ENCODE assay signal across 9 mouse cellular contexts in the genomic region with DNA sequence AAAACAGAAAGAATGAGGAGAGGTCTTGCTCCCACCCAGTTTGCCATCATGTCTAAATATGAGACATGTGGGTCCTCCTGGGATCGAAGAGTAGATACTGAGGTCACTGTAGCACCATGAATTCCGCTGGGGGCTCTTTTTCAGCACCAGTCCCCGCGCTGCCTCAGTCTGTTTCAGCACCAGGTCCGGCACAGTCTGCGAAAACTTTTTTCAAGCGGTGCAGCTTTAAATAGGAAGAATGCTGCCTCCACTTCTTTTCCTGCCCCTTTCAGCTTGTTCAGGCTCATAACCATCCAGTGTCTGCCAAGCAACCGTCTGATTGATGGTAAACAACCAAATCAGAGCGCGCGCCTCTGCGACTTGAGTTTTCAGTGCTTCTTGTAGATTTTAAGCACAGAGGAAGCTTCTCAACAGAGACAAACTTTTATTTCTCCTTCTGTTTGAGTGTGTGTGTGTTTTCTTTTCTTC. TPM values are rescaled to one million over a fixed set of nuclear protein-coding genes. Genes with fewer than 3 reads are reported as not detected.
DNase-seq lines count a peak whose midpoint lies in the region; ATAC-seq lines count a peak whose summit lies in the region.
"Had no signal": no experiment of that assay in that cellular context is flagged by ENCODE, and none has a peak within 500 bp of the region (broad histone marks: within the 10 kb centered on the region; RNA-seq: fewer than 3 reads in every experiment).

Col5a2 (minus strand) TSS at position 418 of the 468 bp plus-strand sequence.

- H3K9ac ChIP-seq in hindbrain, embryonic 12.5 days = peak within 1 kb of the TSS; percentile 45

- H3K4me2 ChIP-seq in hindbrain, embryonic 12.5 days (replicated peaks) = peak within 1 kb of the TSS; percentile 49

- peak within 1 kb of the TSS; percentile 73 for H3K27ac ChIP-seq in hindbrain, embryonic 12.5 days

- H3K36me3 ChIP-seq in hindbrain, embryonic 12.5 days = no peaks in the 10 kb centered on the region

- peak; percentile 56 for ATAC-seq in hindbrain, embryonic 12.5 days (ENCODE audit: low FRiP score)
- no peak for ATAC-seq in granulocyte monocyte progenitor cell, adult 5-6 weeks (replicated peaks; ENCODE audit: poor library complexity, severe bottlenecking)

- peak; percentile 72 for DNase-seq in 3134 (ENCODE audit: extremely low read depth, insufficient read length, low spot score)
- DNase-seq in brain, embryonic 18.5 days (ENCODE audit: low read depth, low spot score) = peak; percentile 16
- peak; percentile 14 to 44 for DNase-seq in frontal cortex, postnatal 36 days (ENCODE audit: low spot score in 2 of 2)
- DNase-seq in layer of hippocampus, postnatal 25 days (ENCODE audit: extremely low spot score in 1 of 2, low spot score in 1 of 2) = peak; percentile 10 to 15
- peak; percentile 81 for DNase-seq in lung, postnatal 10 days
- DNase-seq in right cerebral cortex, postnatal 10 days (ENCODE audit: low spot score in 2 of 2) = peak; percentile 53 to 66

- H3K4me1 ChIP-seq in hindbrain, embryonic 12.5 days = 0 out of 2 replicates have a peak, but pooled peaks cover 2% of the 10 kb centered on the region
- H3K4me1 ChIP-seq: megakaryocyte, embryonic 14.5 days had no signal

- H3K4me3 ChIP-seq in hindbrain, embryonic 12.5 days = peak within 1 kb of the TSS; percentile 36
- H3K4me3 ChIP-seq: megakaryocyte, embryonic 14.5 days had no signal

- WGBS in hindbrain, embryonic 12.5 days = 35% methylated on average over 12 of the region's 12 CpGs

- H3K27me3 ChIP-seq in hindbrain, embryonic 12.5 days = no peaks in the 10 kb centered on the region

- no peaks in the 10 kb centered on the region for H3K9me3 ChIP-seq in hindbrain, embryonic 12.5 days (replicated peaks)
- H3K9me3 ChIP-seq: megakaryocyte, embryonic 14.5 days had no signal

RNA-seq across cellular contexts. Expression of gene Col5a2, which starts in this region (rescaled TPM):
- polyA plus RNA-seq in hindbrain, embryonic 12.5 days (2016; fragmentation: Nextera tagmentation; extraction: Ambion mirVana) = 50.6 and 61.7 TPM in 2 replicates
- 1 to 10 TPM; 6.3 to 8.5 TPM for total RNA-seq in layer of hippocampus, postnatal 25 days (2021)
- total RNA-seq in granulocyte monocyte progenitor cell, adult 5-6 weeks (2014; fragmentation: Nextera tagmentation) = not detected in 2 replicates
- total RNA-seq in granulocyte monocyte progenitor cell, adult 5-6 weeks (2017) = not detected in 2 replicates

Comparison
In these comparisons a context has a peak if more than half of its experiments do, and no peak if none do; other contexts are left out.
1. RNA of gene Col5a2 (total RNA-seq): 6.3 to 8.5 TPM in layer of hippocampus, postnatal 25 days; not detected in granulocyte monocyte progenitor cell, adult 5-6 weeks; every median in the first group is over 4 times any median in the second.
2. DNase-seq: peak in every context shown above with its lines; median percentile 81 in lung, postnatal 10 days; 72 in 3134; 60 in right cerebral cortex, postnatal 10 days; 29 in frontal cortex, postnatal 36 days; 16 in brain, embryonic 18.5 days; 12 in layer of hippocampus, postnatal 25 days.